8 mouse cellular contexts compared by ENCODE assay signal in genomic region chr7:98522576-98522975, GRCm38 (mm10). TPM values are rescaled to one million over a fixed set of nuclear protein-coding genes. Genes with fewer than 3 reads are reported as not detected.
DNase-seq lines count a peak whose midpoint lies in the region; ATAC-seq and TF ChIP-seq lines count a peak whose summit lies in the region.

No protein-coding gene starts in this region.

- H3K4me1 ChIP-seq in neural tube, embryonic 13.5 days (replicated peaks): peaks cover 30% of the 10 kb centered on the region
- peaks cover 32% of the 10 kb centered on the region for H3K4me1 ChIP-seq in heart, embryonic 10.5 days
- H3K4me1 ChIP-seq in lung, embryonic 14.5 days (ENCODE audit: insufficient read depth): peaks cover 17% of the 10 kb centered on the region

- 0 out of 2 replicates have a peak overlapping the region, but pooled peaks have one; percentile 10 for H3K27ac ChIP-seq in neural tube, embryonic 13.5 days (replicated peaks)
- peak overlapping the region; percentile 39; the same call in 1 of the 2 replicates for H3K27ac ChIP-seq in heart, embryonic 10.5 days
- peak overlapping the region; percentile 83 for H3K27ac ChIP-seq in lung, embryonic 14.5 days (ENCODE audit: low read depth)

- H3K27me3 ChIP-seq in neural tube, embryonic 13.5 days: no peaks in the 10 kb centered on the region
- peaks cover 10% of the 10 kb centered on the region; the same call in 1 of the 2 replicates for H3K27me3 ChIP-seq in heart, embryonic 10.5 days (ENCODE audit: insufficient read depth, poor library complexity, severe bottlenecking)
- no peaks in the 10 kb centered on the region for H3K27me3 ChIP-seq in lung, embryonic 14.5 days (ENCODE audit: insufficient read depth, low read length)

- H3K9me3 ChIP-seq in neural tube, embryonic 13.5 days: no peaks in the 10 kb centered on the region
- H3K9me3 ChIP-seq in heart, embryonic 10.5 days: no peaks in the 10 kb centered on the region
- no peaks in the 10 kb centered on the region for H3K9me3 ChIP-seq in lung, embryonic 14.5 days (ENCODE audit: low read depth, low read length)

- H3K9ac ChIP-seq in neural tube, embryonic 13.5 days: no peak overlapping the region
- H3K9ac ChIP-seq in lung, embryonic 14.5 days: no peak overlapping the region

- H3K4me3 ChIP-seq in neural tube, embryonic 13.5 days: no peak overlapping the region
- no peak overlapping the region for H3K4me3 ChIP-seq in heart, embryonic 10.5 days
- H3K4me3 ChIP-seq in lung, embryonic 14.5 days (ENCODE audit: low read depth, low read length): no peak overlapping the region

- no peak for DNase-seq in neural tube, embryonic 10.5 days (ENCODE audit: extremely low spot score, low spot score)
- no peak for DNase-seq in heart, embryonic 10.5 days (ENCODE audit: low spot score)
- peak; percentile 13 for DNase-seq in lung, embryonic 14.5 days
- peak; percentile 49 for DNase-seq in thymus, postnatal 14 days
- no peak for DNase-seq in left cerebral cortex, adult 8-10 months (ENCODE audit: low spot score in 2 of 2)

- no peaks in the 10 kb centered on the region for H3K36me3 ChIP-seq in neural tube, embryonic 13.5 days
- no peaks in the 10 kb centered on the region for H3K36me3 ChIP-seq in heart, embryonic 10.5 days
- no peaks in the 10 kb centered on the region for H3K36me3 ChIP-seq in lung, embryonic 14.5 days (ENCODE audit: insufficient read depth)

- H3K4me2 ChIP-seq in neural tube, embryonic 13.5 days: no peak overlapping the region
- no peak overlapping the region for H3K4me2 ChIP-seq in lung, embryonic 14.5 days

- ATAC-seq in neural tube, embryonic 13.5 days (ENCODE audit: low read depth): no peak
- ATAC-seq in lung, embryonic 14.5 days (ENCODE audit: insufficient read depth): no peak
- no peak for ATAC-seq in erythroid progenitor cell, adult 5-6 weeks (replicated peaks; ENCODE audit: low FRiP score, poor library complexity, severe bottlenecking)
- ATAC-seq in frontal cortex, adult (ENCODE audit: low TSS enrichment): no peak

- 84% methylated on average over 5 of the region's 5 CpGs for WGBS in neural tube, embryonic 13.5 days
- 71% methylated on average over 5 of the region's 5 CpGs for WGBS in heart, embryonic 10.5 days
- WGBS in lung, embryonic 14.5 days: 81% methylated on average over 5 of the region's 5 CpGs

- TF ChIP-seq CTCF in lung, embryonic 14.5 days (IDR thresholded peaks at IDR 0.05; ENCODE audit: low read depth): no peak

RNA-seq across cellular contexts. Expression of gene Lrrc32, which starts 33.5 kb away (rescaled TPM):
- polyA plus RNA-seq in neural tube, embryonic 13.5 days (2015; fragmentation: Nextera tagmentation; extraction: Ambion mirVana): 4.6 and 4.9 TPM in 2 replicates
- polyA plus RNA-seq in heart, embryonic 10.5 days (2016; fragmentation: Nextera tagmentation; extraction: Ambion mirVana): 4.8 and 7.3 TPM in 2 replicates
- 7.2 and 7.3 TPM in 2 replicates for polyA plus RNA-seq in lung, embryonic 14.5 days (2014; fragmentation: Nextera tagmentation; extraction: Ambion mirVana)
- 1.1 TPM in 1 of 2 replicates, not detected in the other for total RNA-seq in erythroid progenitor cell, adult 5-6 weeks (2015; ENCODE audit: low replicate concordance)
- 0.51 TPM in 1 of 2 replicates, not detected in the other for total RNA-seq in erythroid progenitor cell, adult 5-6 weeks (2017; ENCODE audit: low replicate concordance)
- 1 to 10 TPM; 4.1 to 6.4 (median 4.7) TPM for total RNA-seq in left cerebral cortex, adult 8-10 months (2022)

Comparison
In these comparisons a context has a peak if more than half of its experiments do, and no peak if none do; other contexts are left out.
1. H3K27ac ChIP-seq: peak in every context shown above with its lines; median percentile 83 in lung, embryonic 14.5 days; 39 in heart, embryonic 10.5 days; 10 in neural tube, embryonic 13.5 days.
2. DNase-seq: peak in lung, embryonic 14.5 days (single experiment) and thymus, postnatal 14 days (single experiment); none in neural tube, embryonic 10.5 days (single experiment), heart, embryonic 10.5 days (single experiment) and left cerebral cortex, adult 8-10 months (0 of 2).